Mouse (Mus musculus) neural tube, embryonic 13.5 days (tissue): ENCODE results near the gene Rexo2. TPM values are rescaled to one million over a fixed set of nuclear protein-coding genes. Genes with fewer than 3 reads are reported as not detected.
A peak's percentile ranks its signal among the peaks of the same experiment; 100 is the strongest.
"Not testable (repeated sequence)": the region's sequence is repeated elsewhere in the genome, so short reads cannot be mapped to it uniquely, and the experiment has no call there.

Experiments used
- ATAC-seq: fragments of 200-750 bp; cut with Nextera tagmentation; 2 replicates; pipeline ENCODE4 v1.8.0; 2017; ENCODE audit warnings: low read depth, mild to moderate bottlenecking, moderate TSS enrichment, moderate library complexity
- H3K27ac ChIP-seq: fragments of 300-500 bp; sonication (generic); replicated peaks from 2 replicates; pipeline ENCODE4 v1.5.1; 2015; ENCODE audit warnings: moderate library complexity, mild to moderate bottlenecking, inconsistent platforms
- H3K27me3 ChIP-seq: fragments of 300-500 bp; sonication (generic); 2 replicates; pipeline ENCODE4 v1.6.1; 2015; ENCODE audit warnings: mild to moderate bottlenecking, inconsistent platforms
- H3K36me3 ChIP-seq: fragments of 300-500 bp; sonication (generic); 2 replicates; pipeline ENCODE4 v1.6.1; 2015; ENCODE audit warnings: mild to moderate bottlenecking, inconsistent platforms
- H3K4me1 ChIP-seq: fragments of 300-500 bp; sonication (generic); replicated peaks from 2 replicates; pipeline ENCODE4 v1.6.1; 2015; ENCODE audit warnings: inconsistent platforms
- H3K4me2 ChIP-seq: fragments of 300-500 bp; sonication (generic); 2 replicates; pipeline ENCODE4 v1.6.1; 2015; ENCODE audit warnings: inconsistent platforms, mild to moderate bottlenecking, moderate library complexity
- H3K4me3 ChIP-seq: fragments of 300-500 bp; sonication (generic); 2 replicates; pipeline ENCODE4 v1.5.1; 2015; ENCODE audit warnings: mild to moderate bottlenecking, inconsistent platforms
- H3K9ac ChIP-seq: fragments of 300-500 bp; sonication (generic); 2 replicates; pipeline ENCODE4 v1.6.1; 2015; ENCODE audit warnings: moderate library complexity, mild to moderate bottlenecking, inconsistent platforms
- H3K9me3 ChIP-seq: fragments of 300-500 bp; sonication (generic); 2 replicates; pipeline ENCODE4 v1.6.1; 2016; ENCODE audit warnings: inconsistent platforms
- WGBS: fragments of 180-500 bp; shearing (Covaris S2); methylation state at CpG from one replicate; pipeline ENCODE4 v1.1.7; 2015; 5-methylcytosine and 5-hydroxymethylcytosine counted together
- polyA plus RNA-seq: library from polyadenylated mRNA; unstranded; fragments of >200 nt; fragmentation: Nextera tagmentation; extraction: Ambion mirVana; gene quantifications from 2 replicates; pipeline ENCODE4 v1.2.1, GENCODE M21; 2015

The Rexo2 gene
- 113 and 120 TPM in 2 replicates for polyA plus RNA-seq

DNA sequence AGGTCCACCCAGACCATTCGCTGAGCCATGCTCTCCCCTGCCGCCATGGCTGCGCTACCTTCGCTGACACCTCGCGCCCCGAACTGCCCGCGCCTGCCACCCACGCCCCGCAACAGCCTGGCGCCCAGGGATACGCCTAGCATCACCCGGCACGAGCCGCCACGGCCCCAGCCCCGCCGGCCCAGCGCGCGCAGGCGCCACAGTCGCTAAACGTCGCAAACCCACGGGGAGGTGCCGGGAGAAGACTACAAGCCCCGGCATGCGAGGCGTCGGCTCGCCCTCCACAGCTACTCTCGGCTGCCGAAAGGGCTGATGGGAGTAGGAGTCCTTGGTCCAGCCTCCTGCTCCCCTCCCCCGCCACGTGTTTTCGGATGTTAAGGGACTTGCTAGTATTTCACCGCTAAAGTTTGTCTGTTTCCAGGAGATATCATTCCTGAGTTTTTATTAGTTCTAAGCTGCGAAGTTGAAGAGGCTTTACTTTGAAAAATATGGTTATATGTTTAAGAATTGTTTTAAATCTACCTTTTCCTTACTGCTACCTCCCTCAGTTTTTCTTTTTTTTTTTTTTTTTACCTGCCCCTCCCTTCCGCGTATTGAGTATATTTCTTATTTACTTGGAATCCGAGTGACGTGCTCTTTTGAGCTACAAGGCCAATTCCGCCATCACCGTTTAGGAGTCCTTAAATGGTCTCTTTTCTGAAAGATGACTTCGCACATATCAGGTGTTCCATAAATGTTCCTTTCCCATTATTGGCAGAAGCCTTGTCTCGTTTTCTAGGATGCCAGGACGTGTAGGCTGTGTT is at the start of gene Rexo2:
Rexo2 (minus strand) TSS at position 213 of the 803 bp plus-strand sequence.
- Histone ChIP-seq H3K27ac (no peak within 1 kb of the TSS), H3K9ac (peak within 1 kb of the TSS; percentile 83), H3K4me2 (peak within 1 kb of the TSS; percentile 90), H3K27me3 (peaks cover 8% of the 10 kb centered on the region), H3K4me1 (peaks cover 16% of the 10 kb centered on the region), H3K36me3 (peaks cover 12% of the 10 kb centered on the region), H3K4me3 (peak within 1 kb of the TSS; percentile 85), H3K9me3 (no peaks in the 10 kb centered on the region)
- 1% methylated on average over 49 of the region's 49 CpGs for WGBS
- peak; percentile 99 for ATAC-seq

DNA sequence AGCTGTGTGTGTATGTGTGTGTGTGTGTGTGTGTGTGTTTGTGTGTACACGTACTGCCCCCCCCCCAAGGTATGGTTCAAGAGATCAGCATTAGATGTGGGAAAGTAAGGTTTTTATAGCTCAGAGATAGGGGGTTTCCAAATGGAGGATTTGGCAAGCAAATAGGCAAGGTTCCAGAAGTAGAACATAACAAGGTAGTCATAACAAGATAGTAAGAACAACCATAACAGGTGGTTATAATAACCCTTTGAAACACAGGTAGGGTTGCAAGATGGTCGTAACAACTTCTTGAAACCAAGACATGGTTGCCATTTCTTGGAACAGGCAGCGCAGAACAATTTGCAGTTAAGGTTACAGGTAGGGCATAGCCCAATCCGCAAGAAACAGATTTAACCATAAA is 46.1 kb upstream of the Rexo2 start:
- Histone ChIP-seq H3K36me3 (no peaks in the 10 kb centered on the region), H3K9ac (no peak overlapping the region), H3K9me3 (no peaks in the 10 kb centered on the region), H3K4me1 (no peaks in the 10 kb centered on the region), H3K4me2 (no peak overlapping the region), H3K27ac (no peak overlapping the region), H3K4me3 (no peak overlapping the region), H3K27me3 (no peaks in the 10 kb centered on the region)
- 92% methylated on average over 4 of the region's 4 CpGs for WGBS
- ATAC-seq = no peak

DNA sequence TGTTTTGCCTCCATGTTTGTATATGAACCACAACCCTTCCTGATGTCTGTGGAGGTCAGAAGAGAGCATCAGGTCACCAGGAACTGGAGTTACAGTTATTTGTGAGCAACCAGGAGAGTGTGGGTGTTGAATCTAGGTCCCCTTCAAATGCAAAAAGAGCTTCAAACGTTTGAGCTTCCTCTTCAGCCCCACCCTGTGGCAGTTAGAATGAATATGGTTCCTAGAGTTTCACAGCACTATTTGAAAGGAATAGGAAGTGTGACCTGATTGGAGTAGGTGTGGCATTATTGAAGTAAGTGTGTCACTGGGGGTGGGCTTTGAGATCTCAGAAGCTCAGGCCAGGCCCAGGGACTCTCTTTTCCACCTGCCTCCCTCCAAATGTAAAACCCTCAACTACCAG is 45.1 kb upstream of the Rexo2 start:
- H3K36me3 ChIP-seq = no peaks in the 10 kb centered on the region
- ATAC-seq = no peak
- H3K4me1 ChIP-seq = no peaks in the 10 kb centered on the region
- H3K4me3 ChIP-seq = no peak overlapping the region
- no peak overlapping the region for H3K9ac ChIP-seq
- no peaks in the 10 kb centered on the region for H3K27me3 ChIP-seq
- H3K27ac ChIP-seq = no peak overlapping the region
- H3K9me3 ChIP-seq = no peaks in the 10 kb centered on the region
- WGBS = 16% methylated on average over 1 of the region's 1 CpGs
- no peak overlapping the region for H3K4me2 ChIP-seq

DNA sequence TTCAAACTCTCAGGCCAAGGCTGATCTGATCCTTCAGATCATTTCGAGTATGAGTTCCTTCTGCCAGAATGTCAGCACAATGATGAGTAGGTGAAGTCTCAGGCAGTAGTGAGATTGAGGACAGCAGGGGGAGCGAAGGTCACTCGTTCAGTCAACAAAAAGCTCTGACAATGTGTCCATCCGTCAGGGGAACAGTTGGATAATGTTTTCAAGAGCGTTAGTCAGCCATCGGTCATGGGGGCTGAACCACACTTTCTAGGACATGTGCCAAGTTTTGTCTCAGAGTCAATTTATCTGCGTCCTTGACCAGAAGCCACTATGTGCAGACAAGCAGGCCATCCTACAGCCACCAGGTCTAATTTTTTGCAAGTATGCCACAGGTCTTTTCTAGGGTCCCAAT is 40.0 kb upstream of the Rexo2 start:
- ATAC-seq, H3K36me3 ChIP-seq, H3K9ac ChIP-seq, H3K4me3 ChIP-seq, H3K27me3 ChIP-seq, H3K9me3 ChIP-seq, H3K4me2 ChIP-seq, H3K27ac ChIP-seq: not testable (repeated sequence)
- 42% methylated on average over 4 of the region's 7 CpGs for WGBS
- peaks cover 18% of the 10 kb centered on the region for H3K4me1 ChIP-seq

DNA sequence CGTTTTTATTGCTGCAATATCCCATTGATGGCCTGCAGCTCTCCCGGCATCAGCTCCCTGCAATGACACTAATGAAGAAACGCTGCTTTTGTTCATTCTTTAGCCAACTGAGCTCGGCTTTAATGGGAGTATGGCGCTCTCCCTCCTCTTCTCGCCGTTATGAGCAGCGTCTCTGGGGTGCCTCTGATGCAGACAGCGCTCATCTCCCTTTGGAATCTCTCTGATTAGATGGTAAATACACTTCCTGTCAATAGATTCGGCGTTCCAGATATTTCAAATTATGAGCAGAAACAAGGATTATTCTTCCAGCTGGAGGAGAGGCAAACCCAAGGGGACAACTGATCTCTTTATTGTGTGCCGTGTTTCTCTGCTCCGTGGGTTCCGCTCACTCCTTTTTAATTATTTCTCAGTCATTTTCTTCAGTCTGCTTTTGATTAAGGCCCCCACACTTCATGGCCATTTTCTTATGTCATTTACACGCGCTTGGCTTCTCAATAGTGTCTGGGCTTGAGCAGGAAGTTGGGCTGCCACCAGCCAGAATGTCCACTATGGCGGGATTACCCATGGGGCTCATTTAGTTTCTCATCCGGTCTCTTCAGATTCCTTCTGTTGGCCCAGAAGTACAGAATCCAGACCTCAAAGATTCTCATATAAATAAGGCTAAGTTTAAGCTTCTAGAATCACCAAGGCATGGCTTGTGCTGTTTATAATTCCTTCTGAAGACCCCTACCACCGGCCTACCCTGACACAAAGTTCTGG is 37.1 kb upstream of the Rexo2 start:
- peaks cover 21% of the 10 kb centered on the region for H3K4me1 ChIP-seq
- no peaks in the 10 kb centered on the region for H3K36me3 ChIP-seq
- peak overlapping the region; percentile 6 for H3K4me3 ChIP-seq
- ATAC-seq = peak; percentile 81; the same call in 1 of the 2 replicates
- H3K9ac ChIP-seq = peak overlapping the region; percentile 10; the same call in 1 of the 2 replicates
- H3K4me2 ChIP-seq = peak overlapping the region; percentile 46
- WGBS = 25% methylated on average over 19 of the region's 19 CpGs
- no peaks in the 10 kb centered on the region for H3K9me3 ChIP-seq
- peak overlapping the region; percentile 89 for H3K27ac ChIP-seq
- H3K27me3 ChIP-seq = no peaks in the 10 kb centered on the region; the same call in 1 of the 2 replicates

DNA sequence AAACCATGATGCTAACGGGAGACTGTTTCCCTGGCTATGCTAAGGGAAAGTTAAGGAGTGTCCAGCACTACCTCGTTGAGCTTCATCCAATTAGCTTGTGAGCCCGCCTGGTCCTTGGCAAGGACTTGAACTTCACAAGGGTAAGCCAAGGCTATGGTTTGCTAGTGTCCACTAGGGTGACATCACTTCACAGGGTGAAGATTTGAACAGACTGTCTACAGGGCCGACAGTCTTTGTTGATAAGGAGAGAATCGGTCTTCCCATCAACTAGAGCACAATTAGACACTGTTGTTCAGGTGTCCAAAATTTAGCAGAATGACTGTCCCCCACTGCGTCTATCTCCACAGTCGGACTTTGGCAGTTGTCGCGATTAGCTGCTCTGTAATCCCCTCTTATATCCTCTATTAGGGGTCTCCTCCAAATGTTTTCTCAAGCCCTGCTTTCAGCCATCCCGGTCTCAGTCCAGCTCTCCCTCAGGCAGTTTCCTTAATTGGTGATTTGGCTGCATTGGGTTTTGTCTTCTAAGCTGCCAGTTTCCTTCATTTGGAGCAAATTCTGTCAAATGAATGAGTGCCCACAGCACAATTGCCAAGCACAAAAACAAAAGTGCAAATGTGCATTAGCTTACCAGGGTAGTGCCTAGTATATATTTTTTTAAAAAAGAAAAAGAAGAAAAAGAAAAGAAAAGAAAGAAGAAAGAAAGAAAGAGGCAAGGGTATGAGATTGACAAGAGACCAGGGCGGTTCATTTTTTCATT is 36.4 kb upstream of the Rexo2 start:
- H3K4me3 ChIP-seq = 0 out of 2 replicates have a peak overlapping the region, but pooled peaks have one; percentile 6
- 53% methylated on average over 11 of the region's 11 CpGs for WGBS

DNA sequence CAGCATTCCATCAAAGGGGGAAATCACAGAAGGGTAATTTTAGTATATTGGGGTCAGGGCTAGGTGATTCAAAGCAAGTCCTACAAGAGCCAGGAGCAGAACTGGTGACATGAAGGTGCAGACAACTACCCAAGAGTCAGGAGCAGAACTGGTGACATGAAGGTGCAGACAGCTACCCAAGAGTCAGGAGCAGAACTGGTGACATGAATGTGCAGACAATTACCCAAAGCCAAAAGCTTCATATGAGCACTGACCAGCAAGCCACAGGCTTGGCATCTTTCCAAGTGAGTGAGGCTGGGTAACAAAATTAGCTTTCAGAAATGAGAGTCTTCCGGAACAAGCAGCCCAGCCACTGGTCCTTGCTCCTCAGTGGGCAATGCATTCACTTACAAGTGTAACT is 34.9 kb upstream of the Rexo2 start:
- Histone ChIP-seq H3K4me1 (peaks cover 21% of the 10 kb centered on the region), H3K9me3 (no peaks in the 10 kb centered on the region), H3K27me3 (no peaks in the 10 kb centered on the region; the same call in 1 of the 2 replicates), H3K27ac (0 out of 2 replicates have a peak overlapping the region, but pooled peaks have one; percentile 89), H3K4me2 (no peak overlapping the region), H3K36me3 (no peaks in the 10 kb centered on the region), H3K4me3 (no peak overlapping the region), H3K9ac (no peak overlapping the region)
- WGBS = 62% methylated on average over 1 of the region's 1 CpGs
- no peak for ATAC-seq

More for the DNA sequence above, 36.4 kb upstream of the Rexo2 start:
- Histone ChIP-seq H3K4me1 (peaks cover 21% of the 10 kb centered on the region), H3K9me3 (no peaks in the 10 kb centered on the region), H3K27ac (peak overlapping the region; percentile 89), H3K27me3 (no peaks in the 10 kb centered on the region; the same call in 1 of the 2 replicates), H3K4me2 (peak overlapping the region; percentile 46), H3K36me3 (no peaks in the 10 kb centered on the region), H3K9ac (peak overlapping the region; percentile 10; the same call in 1 of the 2 replicates)
- ATAC-seq = peak; percentile 61; the same call in 1 of the 2 replicates

DNA sequence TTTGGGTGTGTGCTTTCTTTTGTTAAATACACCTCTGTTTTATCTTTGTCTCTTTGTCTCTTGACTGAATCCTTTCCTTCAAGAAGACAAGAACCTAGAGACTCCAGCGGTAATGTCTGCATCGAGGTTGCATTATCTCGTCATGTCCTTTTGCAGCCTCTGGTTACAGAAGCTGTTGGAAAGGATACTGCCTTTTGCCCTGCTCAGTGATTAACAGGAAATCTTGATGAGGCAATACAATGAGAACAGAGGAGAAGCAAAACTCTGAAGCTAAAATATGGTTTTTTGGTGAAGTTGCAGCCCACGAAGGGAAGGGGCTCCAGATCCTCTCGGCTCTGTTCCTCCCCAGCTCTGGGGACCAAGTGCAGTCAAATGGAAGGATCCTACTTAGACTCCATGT is 29.7 kb upstream of the Rexo2 start:
- Histone ChIP-seq H3K4me1 (0 out of 2 replicates have a peak, but pooled peaks cover under 1% of the 10 kb centered on the region), H3K27ac (no peak overlapping the region), H3K9ac (no peak overlapping the region), H3K36me3 (no peaks in the 10 kb centered on the region), H3K4me3 (no peak overlapping the region), H3K4me2 (no peak overlapping the region), H3K9me3 (no peaks in the 10 kb centered on the region), H3K27me3 (no peaks in the 10 kb centered on the region; the same call in 1 of the 2 replicates)
- 93% methylated on average over 5 of the region's 5 CpGs for WGBS
- no peak for ATAC-seq

DNA sequence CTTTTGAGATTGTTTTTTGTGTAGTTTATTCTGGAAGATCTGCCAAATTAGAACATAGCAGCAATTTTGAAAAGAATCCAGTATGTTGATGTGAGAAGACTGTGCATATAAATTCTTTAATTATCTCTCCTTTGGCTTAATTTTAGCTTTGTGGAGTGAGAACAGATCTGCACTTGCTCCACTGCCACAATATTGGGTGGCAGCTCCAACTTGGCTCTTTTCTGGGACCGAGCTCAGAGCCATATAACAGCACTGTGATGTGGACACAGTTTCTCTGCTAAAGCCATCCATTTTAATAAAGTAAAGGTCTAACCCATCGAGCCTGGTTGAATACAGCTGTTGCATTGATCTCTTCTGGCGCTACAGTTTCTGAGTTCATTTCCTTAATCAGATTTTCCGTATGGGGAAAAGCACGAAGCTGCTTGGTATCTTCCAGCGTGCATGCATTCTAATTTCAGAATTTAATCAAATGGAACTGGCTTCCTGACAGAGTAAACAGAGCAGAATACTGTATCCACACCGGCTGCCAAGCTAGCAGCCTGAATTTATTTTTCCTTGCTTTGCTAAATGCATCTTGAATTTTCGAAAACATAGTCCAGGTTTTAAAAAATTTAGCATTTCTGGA is 24.4 kb upstream of the Rexo2 start:
- Histone ChIP-seq H3K4me1 (no peaks in the 10 kb centered on the region), H3K36me3 (no peaks in the 10 kb centered on the region), H3K4me3 (no peak overlapping the region), H3K27me3 (no peaks in the 10 kb centered on the region), H3K4me2 (no peak overlapping the region), H3K9ac (no peak overlapping the region), H3K27ac (no peak overlapping the region), H3K9me3 (no peaks in the 10 kb centered on the region)
- 72% methylated on average over 8 of the region's 8 CpGs for WGBS
- ATAC-seq = no peak

DNA sequence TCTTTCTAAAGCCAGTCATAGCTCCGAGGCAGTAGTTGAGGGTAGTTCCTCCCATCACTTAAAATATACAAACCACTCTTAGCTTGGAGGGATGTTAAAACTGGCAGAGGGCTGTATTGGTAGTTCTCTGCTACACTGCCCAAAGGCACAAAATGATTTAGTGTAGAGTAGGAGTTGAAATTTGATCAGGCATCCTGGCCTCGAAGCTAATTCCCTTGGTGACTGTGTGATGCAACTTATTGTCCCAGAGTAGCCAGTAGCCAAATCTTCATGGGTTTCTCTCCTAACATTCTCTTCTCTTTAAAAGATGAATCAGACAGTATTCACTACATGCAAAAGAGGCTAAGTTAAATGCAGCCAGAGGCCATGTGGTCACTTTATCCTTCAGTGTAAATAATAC is 22.6 kb upstream of the Rexo2 start:
- no peak overlapping the region for H3K4me2 ChIP-seq
- peaks cover 3% of the 10 kb centered on the region; the same call in 1 of the 2 replicates for H3K27me3 ChIP-seq
- no peak overlapping the region for H3K9ac ChIP-seq
- no peaks in the 10 kb centered on the region for H3K36me3 ChIP-seq
- 69% methylated on average over 2 of the region's 2 CpGs for WGBS
- no peak overlapping the region for H3K27ac ChIP-seq
- no peak for ATAC-seq
- H3K9me3 ChIP-seq = no peaks in the 10 kb centered on the region
- H3K4me3 ChIP-seq = no peak overlapping the region
- H3K4me1 ChIP-seq = no peaks in the 10 kb centered on the region

DNA sequence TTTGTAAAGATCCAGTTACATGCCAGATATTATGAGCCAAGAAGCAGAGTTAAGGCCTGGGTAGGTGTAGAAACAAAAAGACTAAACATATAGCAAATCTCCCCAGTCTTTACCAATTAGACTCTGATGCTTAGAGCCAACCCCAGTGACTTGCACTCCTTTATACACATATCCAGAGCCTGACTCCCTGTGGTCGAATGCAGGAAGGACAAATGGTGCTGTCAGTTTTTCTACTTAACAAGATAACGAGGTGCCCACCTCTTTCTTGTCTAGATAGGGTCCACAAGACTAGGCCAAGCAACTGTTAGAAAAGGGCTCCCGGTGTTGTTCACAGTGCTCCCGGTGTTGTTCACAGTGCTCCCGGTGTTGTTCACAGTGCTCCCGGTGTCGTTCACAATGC is 20.8 kb upstream of the Rexo2 start:
- Histone ChIP-seq H3K4me1 (peaks cover 1% of the 10 kb centered on the region), H3K4me3 (no peak overlapping the region), H3K4me2 (no peak overlapping the region), H3K36me3 (no peaks in the 10 kb centered on the region), H3K9me3 (no peaks in the 10 kb centered on the region), H3K9ac (no peak overlapping the region), H3K27me3 (peaks cover 3% of the 10 kb centered on the region; the same call in 1 of the 2 replicates), H3K27ac (no peak overlapping the region)
- no peak for ATAC-seq
- WGBS = 82% methylated on average over 7 of the region's 7 CpGs
